Mouse (Mus musculus) limb, embryonic 11.5 days (tissue): ENCODE data around the gene Plekho2. TPM values are rescaled to one million over a fixed set of nuclear protein-coding genes. Genes with fewer than 3 reads are reported as not detected.
A peak's percentile ranks its signal among the peaks of the same experiment; 100 is the strongest.

Experiments
- ATAC-seq: fragments of 200-750 bp; cut with Nextera tagmentation; 2 replicates; pipeline ENCODE4 v1.8.0; 2017; ENCODE audit warnings: low read depth; ENCODE audit not compliant: insufficient number of reproducible peaks, low FRiP score, low TSS enrichment
- DNase-seq: peaks from one replicate; pipeline ENCODE4 v3.0.0-alpha.2; 2015; ENCODE audit warnings: low spot score
- H3K27ac ChIP-seq: fragments of 300-500 bp; sonication (generic); replicated peaks from 2 replicates; pipeline ENCODE4 v1.5.1; 2014; ENCODE audit warnings: low read depth, mild to moderate bottlenecking, low read length
- H3K27me3 ChIP-seq: fragments of 300-500 bp; sonication (generic); 2 replicates; pipeline ENCODE4 v1.6.1; 2014; ENCODE audit warnings: mild to moderate bottlenecking, low read length, mixed read lengths; ENCODE audit not compliant: control insufficient read depth, insufficient read depth
- H3K36me3 ChIP-seq: fragments of 300-500 bp; sonication (generic); 2 replicates; pipeline ENCODE4 v1.6.1; 2014; ENCODE audit warnings: mild to moderate bottlenecking, low read length, moderate library complexity, mixed read lengths; ENCODE audit not compliant: control insufficient read depth, insufficient read depth
- H3K4me1 ChIP-seq: fragments of 300-500 bp; sonication (generic); 2 replicates; pipeline ENCODE4 v1.6.1; 2014; ENCODE audit warnings: low read length, mixed read lengths; ENCODE audit not compliant: control insufficient read depth, insufficient read depth
- H3K4me2 ChIP-seq: fragments of 300-500 bp; sonication (generic); 2 replicates; pipeline ENCODE4 v1.6.1; 2014; ENCODE audit warnings: low read depth, mild to moderate bottlenecking, moderate library complexity; ENCODE audit not compliant: severe bottlenecking
- H3K4me3 ChIP-seq: fragments of 300-500 bp; sonication (generic); 2 replicates; pipeline ENCODE4 v1.5.1; 2014; ENCODE audit warnings: low read depth, low read length
- H3K9ac ChIP-seq: fragments of 300-500 bp; sonication (generic); 2 replicates; pipeline ENCODE4 v1.6.1; 2014; ENCODE audit warnings: mild to moderate bottlenecking, low read length
- H3K9me3 ChIP-seq: fragments of 300-500 bp; sonication (generic); 2 replicates; pipeline ENCODE4 v1.6.1; 2016; ENCODE audit warnings: low read length; ENCODE audit not compliant: control insufficient read depth
- WGBS: fragments of 180-500 bp; shearing (Covaris S2); extraction: QIAGEN DNeasy Blood & Tissue Kit; methylation state at CpG from one replicate; pipeline ENCODE4 v1.1.7; 2014; 5-methylcytosine and 5-hydroxymethylcytosine counted together
- polyA plus RNA-seq: library from polyadenylated mRNA; unstranded; fragments of >200 nt; fragmentation: Nextera tagmentation; extraction: Ambion mirVana; gene quantifications from 2 replicates; pipeline ENCODE4 v1.2.1, GENCODE M21; 2014

Plekho2 gene
- polyA plus RNA-seq, 1 experiment from 2014 or later: 12.2 TPM

DNA sequence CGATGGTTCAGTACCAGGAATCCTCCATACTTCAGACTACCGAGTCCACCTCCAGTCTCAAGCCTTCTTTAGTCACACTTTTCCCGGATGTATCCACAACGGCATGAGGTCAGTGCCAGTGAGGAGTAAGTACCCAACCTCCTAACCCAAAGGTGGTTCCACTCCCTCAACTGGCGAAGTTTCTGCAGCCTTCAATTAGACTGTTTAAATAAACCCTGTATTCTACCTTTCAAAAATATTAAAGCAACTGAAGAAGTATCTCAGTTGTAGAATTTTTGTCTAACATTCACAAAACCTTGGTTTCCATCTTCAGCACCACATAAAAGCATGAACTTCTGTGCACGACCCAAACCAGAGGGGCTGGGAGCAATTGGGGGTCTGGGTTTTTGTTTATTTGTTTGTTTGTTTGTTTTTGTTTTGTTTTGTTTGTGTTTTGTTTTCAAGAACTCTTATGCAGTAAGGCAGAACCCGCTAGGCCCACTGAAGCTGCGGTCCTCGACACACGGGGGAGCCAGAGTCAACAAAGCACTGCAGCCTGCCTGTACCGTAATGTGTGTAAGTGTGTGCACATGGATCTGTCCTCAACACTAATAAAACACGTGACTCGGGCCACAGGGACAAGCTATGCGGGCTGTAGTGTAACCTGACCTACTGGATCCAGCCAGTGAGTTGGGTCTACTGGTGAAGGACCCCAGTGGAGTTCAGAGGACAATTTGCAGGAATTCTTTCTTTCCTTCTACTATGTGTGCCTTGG lies 56.1 kb downstream of the Plekho2 start:
- WGBS: 23% methylated on average over 14 of the region's 14 CpGs
- H3K4me1 ChIP-seq: peaks cover 10% of the 10 kb centered on the region; the same call in 1 of the 2 replicates
- no peaks in the 10 kb centered on the region for H3K27me3 ChIP-seq
- peak; percentile 89 for DNase-seq
- peak overlapping the region; percentile 32; the same call in 1 of the 2 replicates for H3K4me2 ChIP-seq
- ATAC-seq: peak; percentile 85
- no peaks in the 10 kb centered on the region for H3K9me3 ChIP-seq
- H3K9ac ChIP-seq: no peak overlapping the region
- H3K36me3 ChIP-seq: no peaks in the 10 kb centered on the region
- no peak overlapping the region for H3K4me3 ChIP-seq
- no peak overlapping the region for H3K27ac ChIP-seq

GRCm38 (mm10) chr9:65520505-65520876 lies 59.3 kb downstream of the Plekho2 start:
- DNase-seq (no peak), ATAC-seq (no peak)
- 15% methylated on average over 11 of the region's 11 CpGs for WGBS
- no peak overlapping the region for H3K9ac ChIP-seq
- H3K9me3 ChIP-seq: no peaks in the 10 kb centered on the region
- H3K4me3 ChIP-seq: peak overlapping the region; percentile 15; the same call in 1 of the 2 replicates
- H3K27me3 ChIP-seq: no peaks in the 10 kb centered on the region
- no peaks in the 10 kb centered on the region for H3K36me3 ChIP-seq
- H3K27ac ChIP-seq: no peak overlapping the region
- H3K4me1 ChIP-seq: peaks cover 10% of the 10 kb centered on the region; the same call in 1 of the 2 replicates
- peak overlapping the region; percentile 64 for H3K4me2 ChIP-seq

DNA sequence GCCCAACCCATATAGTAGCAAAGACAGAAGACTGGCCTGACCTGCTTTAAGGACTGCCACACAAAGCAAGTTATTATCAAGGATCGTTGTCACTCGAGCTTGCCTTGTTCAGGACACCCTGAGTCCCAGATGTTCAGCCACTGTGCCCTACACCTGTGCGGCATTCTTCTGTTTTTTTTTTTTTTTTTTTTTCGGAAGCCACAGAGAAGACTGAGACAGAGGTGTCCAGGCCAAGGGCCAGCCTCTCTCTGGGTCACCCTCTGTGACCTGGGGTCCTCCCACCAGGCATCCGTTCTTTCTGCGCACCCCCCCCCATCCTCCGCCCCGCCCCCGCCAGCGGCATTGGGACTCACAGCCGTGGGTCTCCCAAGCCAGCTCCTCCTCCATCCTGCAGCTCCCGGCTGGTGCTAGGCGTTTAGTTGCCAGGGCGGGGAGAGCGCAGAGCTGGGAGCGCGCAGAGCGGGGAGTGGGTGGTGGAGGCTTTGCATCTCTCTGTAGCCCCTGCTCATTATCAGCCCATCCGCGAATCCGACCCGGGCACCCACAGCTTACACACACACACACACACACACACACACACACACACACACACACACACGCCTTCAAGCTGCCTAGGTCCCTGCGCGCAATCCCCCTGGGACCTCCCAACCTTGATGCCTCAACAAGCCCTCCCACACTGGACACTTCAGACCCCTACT lies 59.9 kb downstream of the Plekho2 start, which contains the start of gene Ankdd1a:
Gene Ankdd1a (minus strand): TSS at position 387 of the 698 bp plus-strand sequence.
- Histone ChIP-seq H3K27ac (no peak within 1 kb of the TSS), H3K9me3 (no peaks in the 10 kb centered on the region), H3K4me2 (peak within 1 kb of the TSS; percentile 64), H3K4me3 (peak within 1 kb of the TSS; percentile 15; the same call in 1 of the 2 replicates), H3K27me3 (no peaks in the 10 kb centered on the region), H3K9ac (peak within 1 kb of the TSS; percentile 47; the same call in 1 of the 2 replicates), H3K36me3 (no peaks in the 10 kb centered on the region), H3K4me1 (peaks cover 10% of the 10 kb centered on the region; the same call in 1 of the 2 replicates)
- WGBS: 9% methylated on average over 25 of the region's 25 CpGs
- DNase-seq (peak; percentile 60), ATAC-seq (no peak; the same call in 1 of the 2 replicates)

DNA sequence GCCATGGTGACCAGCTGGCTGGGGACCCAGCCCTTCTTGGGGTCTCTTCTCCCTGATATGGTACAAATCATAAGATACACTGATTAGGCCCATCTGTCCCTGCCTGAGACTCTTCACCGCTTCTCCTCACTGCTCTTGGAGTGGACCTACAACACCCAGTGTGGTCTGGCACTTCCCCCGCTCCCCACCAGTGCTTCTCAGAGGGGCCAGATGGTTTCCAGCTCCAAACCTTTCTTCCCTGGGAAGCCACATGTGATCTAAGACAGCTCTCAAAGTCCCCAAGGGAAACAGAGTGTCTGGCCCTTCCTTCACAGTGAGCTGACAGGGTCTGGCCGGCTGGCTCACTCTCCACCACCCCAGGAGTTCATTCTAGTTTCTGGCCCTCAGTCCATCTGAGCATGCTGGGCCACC lies 65.0 kb downstream of the Plekho2 start:
- H3K36me3 ChIP-seq: no peaks in the 10 kb centered on the region
- H3K27ac ChIP-seq: no peak overlapping the region
- no peak overlapping the region for H3K4me2 ChIP-seq
- H3K9me3 ChIP-seq: no peaks in the 10 kb centered on the region
- H3K4me3 ChIP-seq: no peak overlapping the region
- H3K9ac ChIP-seq: no peak overlapping the region
- H3K27me3 ChIP-seq: no peaks in the 10 kb centered on the region
- H3K4me1 ChIP-seq: 0 out of 2 replicates have a peak, but pooled peaks cover under 1% of the 10 kb centered on the region
- ATAC-seq (no peak), DNase-seq (no peak)
- 47% methylated on average over 3 of the region's 3 CpGs for WGBS

DNA sequence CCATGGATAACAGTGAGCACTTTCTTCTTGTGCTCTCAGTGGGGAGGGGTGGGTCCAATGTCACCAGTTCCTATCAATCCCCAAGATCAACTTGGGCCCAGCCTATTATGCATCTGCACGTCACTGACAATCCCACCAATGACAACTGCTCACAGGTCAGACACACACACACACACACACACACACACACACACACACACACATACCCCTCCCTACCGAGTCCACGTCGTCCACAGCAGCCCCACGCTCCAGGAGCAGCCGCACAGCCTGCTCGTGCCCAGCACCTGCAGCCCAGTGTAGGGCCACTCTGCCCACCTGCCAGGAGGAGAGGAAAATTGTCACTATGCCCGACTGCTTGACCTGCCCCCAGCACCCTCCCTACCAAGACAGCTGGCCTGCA lies 65.4 kb downstream of the Plekho2 start:
- 76% methylated on average over 8 of the region's 8 CpGs for WGBS

GRCm38 (mm10) chr9:65512520-65512919 lies 67.3 kb downstream of the Plekho2 start:
- ATAC-seq (no peak), DNase-seq (no peak)
- H3K9ac ChIP-seq: no peak overlapping the region
- H3K4me2 ChIP-seq: no peak overlapping the region
- H3K9me3 ChIP-seq: no peaks in the 10 kb centered on the region
- no peaks in the 10 kb centered on the region for H3K36me3 ChIP-seq
- no peaks in the 10 kb centered on the region for H3K27me3 ChIP-seq
- no peak overlapping the region for H3K4me3 ChIP-seq
- no peaks in the 10 kb centered on the region for H3K4me1 ChIP-seq
- H3K27ac ChIP-seq: no peak overlapping the region
- 74% methylated on average over 3 of the region's 3 CpGs for WGBS

More for the DNA sequence above, 65.4 kb downstream of the Plekho2 start:
- H3K9ac ChIP-seq: no peak overlapping the region
- H3K9me3 ChIP-seq: no peaks in the 10 kb centered on the region
- no peak overlapping the region for H3K4me2 ChIP-seq
- no peaks in the 10 kb centered on the region for H3K36me3 ChIP-seq
- DNase-seq: no peak
- ATAC-seq: no peak
- no peaks in the 10 kb centered on the region for H3K27me3 ChIP-seq
- H3K4me1 ChIP-seq: no peaks in the 10 kb centered on the region
- no peak overlapping the region for H3K27ac ChIP-seq
- H3K4me3 ChIP-seq: no peak overlapping the region

- Histone ChIP-seq H3K9ac (no peak overlapping the region), H3K36me3 (no peaks in the 10 kb centered on the region), H3K27me3 (no peaks in the 10 kb centered on the region), H3K9me3 (no peaks in the 10 kb centered on the region), H3K4me1 (no peaks in the 10 kb centered on the region), H3K27ac (no peak overlapping the region), H3K4me3 (no peak overlapping the region), H3K4me2 (no peak overlapping the region)
- 71% methylated on average over 7 of the region's 7 CpGs for WGBS
- DNase-seq (no peak), ATAC-seq (no peak)
Measured at GRCm38 (mm10) chr9:65508449-65508848, 71.4 kb downstream of the Plekho2 start.

GRCm38 (mm10) chr9:65502721-65503505 lies 76.9 kb downstream of the Plekho2 start:
- Histone ChIP-seq H3K36me3 (no peaks in the 10 kb centered on the region), H3K9ac (no peak overlapping the region), H3K4me1 (no peaks in the 10 kb centered on the region), H3K4me2 (no peak overlapping the region), H3K27ac (no peak overlapping the region), H3K27me3 (no peaks in the 10 kb centered on the region), H3K9me3 (no peaks in the 10 kb centered on the region), H3K4me3 (no peak overlapping the region)
- ATAC-seq: no peak
- WGBS: 89% methylated on average over 21 of the region's 21 CpGs
- no peak for DNase-seq
